Mouse (Mus musculus): ENCODE results near the gene Osbp2. TPM values are rescaled to one million over a fixed set of nuclear protein-coding genes. Genes with fewer than 3 reads are reported as not detected.
A peak's percentile ranks its signal among the peaks of the same experiment; 100 is the strongest.

The Osbp2 gene
- polyA plus RNA-seq, 1 experiment, result 3.3 TPM

DNA sequence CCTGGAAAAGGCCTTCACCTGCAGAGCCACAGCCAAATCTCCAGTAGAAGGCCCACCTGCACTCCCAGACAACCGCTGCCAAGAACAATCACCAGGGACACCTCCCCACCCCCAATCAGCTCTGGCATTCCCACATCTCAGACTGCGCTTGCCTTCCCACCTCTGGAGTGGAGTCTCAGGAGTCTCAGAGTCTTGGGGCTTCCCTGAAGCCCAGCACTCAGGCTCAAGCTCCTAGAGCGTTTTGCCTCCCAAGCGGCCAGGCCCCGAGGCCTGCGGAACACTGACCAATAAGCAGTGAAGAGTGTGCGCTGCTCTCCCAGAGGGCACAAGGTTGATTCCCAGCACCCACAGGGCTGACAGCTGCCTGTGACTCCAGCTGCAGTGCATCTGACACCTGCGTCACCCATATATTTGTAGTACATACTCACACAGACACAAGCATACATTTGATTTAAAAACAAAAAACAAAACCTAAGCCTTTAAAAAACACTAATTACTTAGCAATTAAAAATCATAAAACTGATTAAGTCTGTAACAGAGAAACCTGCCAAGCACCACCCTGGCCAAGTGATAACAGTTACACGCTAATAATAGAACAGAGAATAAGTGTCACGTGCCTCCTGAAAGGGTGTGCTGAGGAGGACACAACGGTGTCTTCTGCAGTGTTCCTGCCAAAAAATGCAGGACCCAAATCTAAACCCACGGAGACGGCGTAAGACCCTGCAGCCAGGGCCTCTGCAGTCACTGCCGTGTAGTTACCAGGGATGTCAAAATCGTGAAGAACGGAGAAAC lies 19.6 kb downstream of the Osbp2 start:
- Histone ChIP-seq H3K27me3 (replicated peaks; ENCODE audit: control insufficient read depth, insufficient read depth, low read length) (no peaks in the 10 kb centered on the region), H3K36me3 (ENCODE audit: control insufficient read depth, insufficient read depth, low read length) (no peaks in the 10 kb centered on the region), H3K27ac (ENCODE audit: insufficient read depth, low read depth, low read length) (no peak overlapping the region), H3K4me3 (ENCODE audit: insufficient read depth, low read depth, low read length) (no peak overlapping the region), H3K4me1 (ENCODE audit: control insufficient read depth, insufficient read depth, low read length) (no peaks in the 10 kb centered on the region)
- no peak for TF ChIP-seq POLR2A (IDR thresholded peaks at IDR 0.05; ENCODE audit: low read depth, low read length)
- TF ChIP-seq CTCF (conservative IDR thresholded peaks at IDR 0.05; ENCODE audit: insufficient read depth, insufficient read length, low read depth, low read length), result no peak
- WGBS, result 87% methylated on average over 17 of the region's 17 CpGs
- DNase-seq, result no peak

DNA sequence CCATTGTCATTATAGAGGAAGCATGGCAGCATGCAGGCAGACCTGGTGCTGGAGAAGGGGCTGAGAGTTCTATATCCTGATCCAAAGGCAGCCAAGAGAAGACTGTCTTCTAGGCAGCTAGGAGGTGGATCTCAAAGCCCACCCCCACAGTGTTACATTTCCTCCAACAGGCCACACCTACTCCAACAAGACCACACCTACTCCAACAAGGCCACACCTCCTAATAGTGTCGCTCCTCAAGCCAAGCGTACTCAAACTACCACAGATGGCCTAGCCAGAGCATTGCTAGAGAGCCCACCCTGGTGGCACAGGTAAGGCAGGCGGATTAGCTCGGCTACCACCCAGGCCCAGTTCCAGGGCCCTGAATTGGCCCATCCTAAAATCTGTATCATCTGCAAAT lies 28.4 kb downstream of the Osbp2 start:
- H3K27me3 ChIP-seq (replicated peaks; ENCODE audit: control insufficient read depth, insufficient read depth, low read length), result no peaks in the 10 kb centered on the region
- no peak overlapping the region for H3K4me3 ChIP-seq (ENCODE audit: insufficient read depth, low read depth, low read length)
- no peak for DNase-seq
- H3K36me3 ChIP-seq (ENCODE audit: control insufficient read depth, insufficient read depth, low read length), result no peaks in the 10 kb centered on the region
- H3K4me1 ChIP-seq (ENCODE audit: control insufficient read depth, insufficient read depth, low read length), result no peaks in the 10 kb centered on the region
- 83% methylated on average over 4 of the region's 4 CpGs for WGBS
- no peak for TF ChIP-seq POLR2A (IDR thresholded peaks at IDR 0.05; ENCODE audit: low read depth, low read length)
- no peak for TF ChIP-seq CTCF (conservative IDR thresholded peaks at IDR 0.05; ENCODE audit: insufficient read depth, insufficient read length, low read depth, low read length)
- H3K27ac ChIP-seq (ENCODE audit: insufficient read depth, low read depth, low read length), result no peak overlapping the region

DNA sequence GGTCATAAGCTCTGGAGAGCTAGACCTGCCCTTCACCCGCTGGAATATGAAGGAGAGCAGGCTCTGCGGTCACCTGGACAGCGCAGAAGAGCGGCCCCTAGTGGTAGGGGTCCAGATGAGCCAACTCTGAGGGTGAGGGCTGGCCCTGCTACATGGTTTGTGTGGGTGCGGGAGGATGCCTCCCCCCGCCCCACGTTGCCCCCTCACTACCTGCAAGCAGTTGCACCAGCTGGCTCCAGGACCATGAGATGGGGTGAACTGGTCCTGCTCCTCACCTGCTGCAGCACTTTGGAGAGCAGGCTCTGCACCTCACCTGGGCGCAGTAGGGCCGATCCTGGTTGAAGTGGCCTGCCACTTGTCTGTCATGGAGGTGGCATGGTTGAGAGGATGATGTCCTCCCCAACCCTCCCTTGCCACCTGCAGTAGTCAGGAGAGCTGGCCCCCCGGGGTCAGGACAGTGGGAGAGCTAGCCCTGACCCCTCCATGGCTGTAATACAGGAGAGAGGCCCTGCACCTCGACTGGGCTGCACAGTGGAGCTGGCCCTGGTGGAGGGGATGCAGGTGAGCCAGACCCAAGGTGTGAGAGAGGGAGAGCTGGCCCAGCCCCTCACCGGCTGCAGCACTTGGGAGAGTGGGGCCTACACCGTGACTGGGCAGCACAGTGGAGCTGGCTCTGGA lies 29.1 kb downstream of the Osbp2 start:
- no peak for TF ChIP-seq POLR2A (IDR thresholded peaks at IDR 0.05; ENCODE audit: low read depth, low read length)
- TF ChIP-seq CTCF (conservative IDR thresholded peaks at IDR 0.05; ENCODE audit: insufficient read depth, insufficient read length, low read depth, low read length), result peak; percentile 82
- Histone ChIP-seq H3K4me1 (ENCODE audit: control insufficient read depth, insufficient read depth, low read length) (peaks cover 3% of the 10 kb centered on the region; the same call in 1 of the 2 replicates), H3K36me3 (ENCODE audit: control insufficient read depth, insufficient read depth, low read length) (no peaks in the 10 kb centered on the region), H3K27ac (ENCODE audit: insufficient read depth, low read depth, low read length) (no peak overlapping the region), H3K4me3 (ENCODE audit: insufficient read depth, low read depth, low read length) (0 out of 2 replicates have a peak overlapping the region, but pooled peaks have one; percentile 0), H3K27me3 (replicated peaks; ENCODE audit: control insufficient read depth, insufficient read depth, low read length) (no peaks in the 10 kb centered on the region)
- 50% methylated on average over 13 of the region's 13 CpGs for WGBS
- DNase-seq, result peak; percentile 65

DNA sequence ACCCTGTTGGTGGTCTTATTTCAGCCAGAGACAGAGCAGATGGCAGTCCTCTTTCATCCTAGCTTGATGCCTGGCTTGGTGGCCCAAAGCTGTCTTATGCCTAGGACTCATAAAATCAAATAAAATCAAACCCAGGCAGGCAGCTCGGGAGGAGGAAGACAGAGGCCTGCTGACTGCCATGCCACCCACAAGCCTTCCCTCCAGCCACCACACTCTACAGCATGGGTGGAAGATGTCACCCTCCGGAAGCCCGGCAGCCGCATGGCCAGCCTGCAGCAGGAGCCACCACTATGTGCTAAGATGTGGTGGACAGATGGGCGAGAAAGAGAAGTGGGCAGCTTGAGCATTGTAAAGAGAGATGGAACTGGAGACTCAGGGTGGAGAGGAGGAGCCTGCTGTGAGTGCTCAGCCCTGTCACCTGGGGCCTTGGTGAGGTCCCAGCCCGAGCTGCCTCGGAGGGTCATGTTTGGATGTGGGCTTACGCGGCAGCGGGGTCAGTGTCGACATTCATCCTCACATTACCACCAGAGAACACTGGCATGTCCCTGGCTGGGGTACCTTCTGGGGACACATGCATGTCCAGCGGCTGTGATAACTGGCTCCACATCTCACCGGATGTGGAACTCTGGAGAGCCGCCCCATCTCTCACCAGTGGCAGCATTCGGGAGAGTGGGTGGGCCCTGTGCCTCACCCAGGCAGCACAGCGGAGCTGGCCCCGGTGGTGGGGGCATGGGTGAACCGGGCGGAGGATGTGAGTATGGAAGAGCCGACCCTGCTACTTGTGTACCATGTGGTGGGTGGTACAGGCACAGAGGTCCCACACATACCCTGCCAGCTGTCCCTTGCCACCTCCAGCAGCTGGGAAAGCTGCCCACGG lies 29.9 kb downstream of the Osbp2 start:
- WGBS, result 51% methylated on average over 21 of the region's 21 CpGs
- Histone ChIP-seq H3K27me3 (replicated peaks; ENCODE audit: control insufficient read depth, insufficient read depth, low read length) (no peaks in the 10 kb centered on the region), H3K27ac (ENCODE audit: insufficient read depth, low read depth, low read length) (no peak overlapping the region), H3K36me3 (ENCODE audit: control insufficient read depth, insufficient read depth, low read length) (no peaks in the 10 kb centered on the region), H3K4me1 (ENCODE audit: control insufficient read depth, insufficient read depth, low read length) (peaks cover 3% of the 10 kb centered on the region; the same call in 1 of the 2 replicates), H3K4me3 (ENCODE audit: insufficient read depth, low read depth, low read length) (0 out of 2 replicates have a peak overlapping the region, but pooled peaks have one; percentile 0)
- no peak for DNase-seq
- TF ChIP-seq POLR2A (IDR thresholded peaks at IDR 0.05; ENCODE audit: low read depth, low read length) (no peak), CTCF (conservative IDR thresholded peaks at IDR 0.05; ENCODE audit: insufficient read depth, insufficient read length, low read depth, low read length) (no peak)

DNA sequence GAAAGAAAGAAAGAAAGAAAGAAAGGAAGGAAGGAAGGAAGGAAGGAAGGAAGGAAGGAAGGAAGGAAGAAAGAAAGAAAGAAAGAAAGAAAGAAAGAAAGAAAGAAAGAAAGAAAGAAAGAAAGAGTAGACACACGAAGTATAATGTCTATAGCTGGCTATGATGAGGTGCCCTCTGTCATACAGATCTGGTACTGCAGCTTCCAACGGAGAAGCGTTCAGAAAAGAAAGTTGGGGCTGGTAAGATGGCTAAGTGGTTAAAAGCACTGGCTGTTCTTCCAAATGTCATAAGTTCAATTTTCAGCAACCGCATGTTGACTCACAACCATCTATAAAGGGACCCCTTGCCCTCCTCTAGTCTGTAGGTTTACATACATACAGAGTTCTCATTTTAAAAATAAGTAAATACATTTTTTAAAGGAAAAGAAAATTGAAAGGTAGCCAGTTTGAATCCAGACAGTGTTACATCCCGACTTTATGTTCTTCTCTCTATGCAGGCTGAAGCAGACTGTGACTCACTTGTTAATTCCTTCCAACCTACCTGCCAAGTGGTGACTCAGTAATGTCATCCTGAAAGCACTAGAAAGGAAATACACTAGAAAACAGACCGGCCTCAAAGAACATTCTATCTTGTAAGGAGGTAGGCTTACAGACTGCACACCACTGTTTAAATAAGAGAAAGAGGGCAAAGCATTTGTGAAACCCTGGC lies 31.4 kb downstream of the Osbp2 start:
- DNase-seq, result peak; percentile 61
- no peaks in the 10 kb centered on the region for H3K27me3 ChIP-seq (replicated peaks; ENCODE audit: control insufficient read depth, insufficient read depth, low read length)
- no peaks in the 10 kb centered on the region for H3K36me3 ChIP-seq (ENCODE audit: control insufficient read depth, insufficient read depth, low read length)
- TF ChIP-seq POLR2A (IDR thresholded peaks at IDR 0.05; ENCODE audit: low read depth, low read length) (no peak), CTCF (conservative IDR thresholded peaks at IDR 0.05; ENCODE audit: insufficient read depth, insufficient read length, low read depth, low read length) (peak; percentile 26; the same call in 1 of the 2 replicates)
- H3K27ac ChIP-seq (ENCODE audit: insufficient read depth, low read depth, low read length), result no peak overlapping the region
- peaks cover 5% of the 10 kb centered on the region; the same call in 1 of the 2 replicates for H3K4me1 ChIP-seq (ENCODE audit: control insufficient read depth, insufficient read depth, low read length)
- H3K4me3 ChIP-seq (ENCODE audit: insufficient read depth, low read depth, low read length), result no peak overlapping the region
- 41% methylated on average over 6 of the region's 6 CpGs for WGBS

DNA sequence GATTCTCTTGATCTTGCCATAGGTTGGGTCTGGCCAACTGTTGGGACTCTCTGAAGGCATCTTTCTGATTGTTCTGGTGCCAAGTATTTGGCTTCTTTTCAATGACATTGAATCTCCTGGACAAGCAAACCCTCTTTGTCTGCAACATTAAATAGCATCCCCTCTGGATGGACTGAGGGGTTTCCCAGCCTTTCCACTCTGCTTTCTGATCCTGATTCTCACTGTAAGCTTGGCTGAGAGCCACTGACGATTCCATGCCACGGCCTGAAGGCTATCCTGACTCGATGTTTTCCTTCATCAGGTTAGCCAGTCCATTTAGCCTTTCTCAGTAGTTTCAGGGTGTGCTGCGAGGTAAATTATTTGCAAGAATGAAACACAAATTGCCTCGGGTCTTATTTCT lies 34.0 kb downstream of the Osbp2 start:
- WGBS, result 35% methylated on average over 5 of the region's 5 CpGs
- TF ChIP-seq POLR2A (IDR thresholded peaks at IDR 0.05; ENCODE audit: low read depth, low read length) (no peak), CTCF (conservative IDR thresholded peaks at IDR 0.05; ENCODE audit: insufficient read depth, insufficient read length, low read depth, low read length) (no peak)
- H3K36me3 ChIP-seq (ENCODE audit: control insufficient read depth, insufficient read depth, low read length), result no peaks in the 10 kb centered on the region
- no peaks in the 10 kb centered on the region for H3K27me3 ChIP-seq (replicated peaks; ENCODE audit: control insufficient read depth, insufficient read depth, low read length)
- H3K27ac ChIP-seq (ENCODE audit: insufficient read depth, low read depth, low read length), result no peak overlapping the region
- no peak overlapping the region for H3K4me3 ChIP-seq (ENCODE audit: insufficient read depth, low read depth, low read length)
- peaks cover 5% of the 10 kb centered on the region; the same call in 1 of the 2 replicates for H3K4me1 ChIP-seq (ENCODE audit: control insufficient read depth, insufficient read depth, low read length)
- DNase-seq, result peak; percentile 25
